Mouse (Mus musculus): ENCODE measurements at regions not wholly inside any gene's neighbourhood (a gene's known extent, or its start where the extent isn't known, plus 50 kb on each side); places are given as distances from the start of the nearest gene placed in this dataset.

- no peaks in the 10 kb centered on the region for H3K79me2 ChIP-seq (ENCODE audit: control insufficient read depth, insufficient read depth, low read length, poor library complexity)
- H3K4me1 ChIP-seq (ENCODE audit: control insufficient read depth in 1 of 2, insufficient read depth in 2 of 2, low read length in 2 of 2): no peaks in the 10 kb centered on the region
- no peak overlapping the region for H3K4me3 ChIP-seq (ENCODE audit: control insufficient read depth in 1 of 2, insufficient read depth in 1 of 2, low read depth in 2 of 2, low read length in 2 of 2)
- no peak for DNase-seq (ENCODE audit: low read depth, low spot score)
- no peaks in the 10 kb centered on the region for H3K27me3 ChIP-seq (ENCODE audit: control insufficient read depth in 1 of 2, insufficient read depth in 2 of 2, low read length in 2 of 2)
- H3K27ac ChIP-seq (ENCODE audit: control insufficient read depth, low read depth, low read length): no peak overlapping the region
- TF ChIP-seq MEF2A (IDR thresholded peaks at IDR 0.05; ENCODE audit: extremely low read depth, insufficient replicate concordance, low read depth, low read length, poor library complexity, severe bottlenecking) (no peak), POLR2A (IDR thresholded peaks at IDR 0.05; ENCODE audit: control insufficient read depth in 1 of 2, insufficient read depth in 1 of 2, low read depth in 1 of 2, low read length in 2 of 2, poor library complexity in 1 of 2) (no peak), JUND (IDR thresholded peaks at IDR 0.05; ENCODE audit: low read depth, low read length) (no peak), ZMIZ1 (IDR thresholded peaks at IDR 0.05; ENCODE audit: low read depth, low read length) (no peak), GABPA (IDR thresholded peaks at IDR 0.05; ENCODE audit: low read depth, low read length) (no peak), MAZ (IDR thresholded peaks at IDR 0.05; ENCODE audit: low read depth, low read length) (no peak), RAD21 (IDR thresholded peaks at IDR 0.05; ENCODE audit: low read depth, low read length) (no peak), TCF12 (IDR thresholded peaks at IDR 0.05; ENCODE audit: low read depth, low read length) (no peak), CTCF (IDR thresholded peaks at IDR 0.05 in 2 of 3, conservative IDR thresholded peaks at IDR 0.05 in 1 of 3; ENCODE audit: control insufficient read depth in 1 of 3, insufficient read depth in 1 of 3, low read depth in 2 of 3, low read length in 3 of 3, poor library complexity in 1 of 3, severe bottlenecking in 1 of 3) (no peak)
- H3K9me3 ChIP-seq (replicated peaks; ENCODE audit: insufficient read depth, low read length): no peaks in the 10 kb centered on the region
- no peak overlapping the region for H3K9ac ChIP-seq (ENCODE audit: control insufficient read depth, low read depth, low read length, poor library complexity, severe bottlenecking)
- H3K36me3 ChIP-seq (ENCODE audit: control insufficient read depth in 1 of 2, insufficient read depth in 2 of 2, low read length in 2 of 2): no peaks in the 10 kb centered on the region
Observed at GRCm38 (mm10) chr14:96668635-96669034, 149.7 kb upstream of the Klhl1 start.

DNA sequence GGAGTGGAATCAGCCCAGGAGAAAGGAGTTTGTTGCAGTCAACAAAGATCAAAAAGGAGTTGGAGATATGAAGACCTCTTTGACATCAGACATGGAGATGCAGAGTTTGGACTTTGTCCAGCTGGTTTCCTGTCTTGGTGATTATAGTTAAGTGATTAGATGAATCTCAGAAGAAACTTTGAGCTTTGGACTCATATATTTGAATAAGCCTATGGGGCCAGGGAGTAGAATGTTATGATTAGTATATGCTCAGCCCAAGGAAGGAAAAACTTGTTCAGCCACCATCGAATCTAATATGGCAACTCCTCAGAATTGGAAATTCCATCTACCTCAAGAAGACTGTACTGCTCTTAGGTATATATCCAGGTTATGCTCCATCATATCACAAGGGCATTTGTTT lies 137.6 kb upstream of the Klhl1 start:
- Histone ChIP-seq H3K4me3 (ENCODE audit: control insufficient read depth in 1 of 2, insufficient read depth in 1 of 2, low read depth in 2 of 2, low read length in 2 of 2) (no peak overlapping the region), H3K4me1 (ENCODE audit: control insufficient read depth in 1 of 2, insufficient read depth in 2 of 2, low read length in 2 of 2) (no peaks in the 10 kb centered on the region), H3K79me2 (ENCODE audit: control insufficient read depth, insufficient read depth, low read length, poor library complexity) (no peaks in the 10 kb centered on the region), H3K27me3 (ENCODE audit: control insufficient read depth in 1 of 2, insufficient read depth in 2 of 2, low read length in 2 of 2) (no peaks in the 10 kb centered on the region), H3K27ac (ENCODE audit: control insufficient read depth, low read depth, low read length) (no peak overlapping the region), H3K9me3 (replicated peaks; ENCODE audit: insufficient read depth, low read length) (no peaks in the 10 kb centered on the region), H3K36me3 (ENCODE audit: control insufficient read depth in 1 of 2, insufficient read depth in 2 of 2, low read length in 2 of 2) (no peaks in the 10 kb centered on the region), H3K9ac (ENCODE audit: control insufficient read depth, low read depth, low read length, poor library complexity, severe bottlenecking) (no peak overlapping the region)
- no peak for TF ChIP-seq BHLHE40 (IDR thresholded peaks at IDR 0.05; ENCODE audit: borderline replicate concordance, low read depth, low read length)
- no peak for TF ChIP-seq POLR2AphosphoS2 (IDR thresholded peaks at IDR 0.05; ENCODE audit: low read length)
- TF ChIP-seq MAZ (IDR thresholded peaks at IDR 0.05; ENCODE audit: low read depth, low read length): no peak
- DNase-seq (ENCODE audit: low read depth, low spot score): no peak

DNA sequence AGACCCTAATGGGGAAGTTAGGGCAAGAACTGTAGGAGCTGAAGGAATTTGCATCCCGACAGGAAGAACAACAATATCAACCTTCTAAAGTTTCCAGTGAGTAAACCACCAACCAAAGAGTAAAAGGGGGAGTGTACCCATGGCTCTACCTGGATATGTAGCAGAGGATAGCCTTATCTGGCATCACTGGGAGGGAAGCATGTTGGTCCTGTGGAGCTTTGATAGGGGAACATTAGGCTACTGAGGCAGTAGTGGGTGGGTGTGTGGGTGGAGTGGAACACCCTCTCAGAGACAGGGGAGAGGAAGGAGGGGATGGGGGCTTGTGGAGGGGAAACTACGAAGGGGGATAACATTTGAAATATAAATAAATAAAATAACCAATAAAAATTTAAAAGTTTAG lies 111.4 kb upstream of the Klhl1 start:
- no peak overlapping the region for H3K4me3 ChIP-seq (ENCODE audit: control insufficient read depth in 1 of 2, insufficient read depth in 1 of 2, low read depth in 2 of 2, low read length in 2 of 2)
- no peak overlapping the region for H3K9ac ChIP-seq (ENCODE audit: control insufficient read depth, low read depth, low read length, poor library complexity, severe bottlenecking)
- H3K79me2 ChIP-seq (ENCODE audit: control insufficient read depth, insufficient read depth, low read length, poor library complexity): no peaks in the 10 kb centered on the region
- H3K27me3 ChIP-seq (ENCODE audit: control insufficient read depth in 1 of 2, insufficient read depth in 2 of 2, low read length in 2 of 2): no peaks in the 10 kb centered on the region
- H3K36me3 ChIP-seq (ENCODE audit: control insufficient read depth in 1 of 2, insufficient read depth in 2 of 2, low read length in 2 of 2): no peaks in the 10 kb centered on the region
- peak; percentile 54 for DNase-seq (ENCODE audit: low read depth, low spot score)
- no peaks in the 10 kb centered on the region for H3K4me1 ChIP-seq (ENCODE audit: control insufficient read depth in 1 of 2, insufficient read depth in 2 of 2, low read length in 2 of 2)
- H3K9me3 ChIP-seq (replicated peaks; ENCODE audit: insufficient read depth, low read length): no peaks in the 10 kb centered on the region
- H3K27ac ChIP-seq (ENCODE audit: control insufficient read depth, low read depth, low read length): peak overlapping the region; percentile 28
- peak; percentile 30 to 80; a peak in 2 of 4 replicates for TF ChIP-seq EP300 (IDR thresholded peaks at IDR 0.05; ENCODE audit: low read depth in 1 of 2, low read length in 2 of 2)
- no peak for TF ChIP-seq RCOR1 (IDR thresholded peaks at IDR 0.05; ENCODE audit: low read depth, low read length)
- no peak for TF ChIP-seq NRF1 (IDR thresholded peaks at IDR 0.05; ENCODE audit: insufficient read depth, low read depth, low read length, poor library complexity, severe bottlenecking)
- peak; percentile 40; the same call in 1 of the 2 replicates for TF ChIP-seq TCF12 (IDR thresholded peaks at IDR 0.05; ENCODE audit: low read depth, low read length)

Measured in MEL (cell line).